Mouse (Mus musculus): Measurements from ENCODE around the gene Gm17535. TPM values are rescaled to one million over a fixed set of nuclear protein-coding genes. Genes with fewer than 3 reads are reported as not detected.

Gm17535 gene
- total and polyA plus RNA-seq, 3 experiments = not detected

Other genes with a start within 250 kb of the Gm17535 start
- not detected in 2 replicates for gene Gm10722, start 33.7 kb upstream of the Gm17535 start, total RNA-seq (2012; rRNA removed)
- not detected in 2 replicates for gene Gm10722, start 33.7 kb upstream of the Gm17535 start, total RNA-seq (2014; rRNA removed)
- not detected in 2 replicates for gene Gm10722, start 33.7 kb upstream of the Gm17535 start, polyA plus RNA-seq (2012; ENCODE audit: insufficient read length, low read depth)
- gene Gm11168, start 31.3 kb upstream of the Gm17535 start, total RNA-seq (2012; rRNA removed) = not detected in 2 replicates
- gene Gm11168, start 31.3 kb upstream of the Gm17535 start, total RNA-seq (2014; rRNA removed) = not detected in 2 replicates
- not detected in 2 replicates for gene Gm11168, start 31.3 kb upstream of the Gm17535 start, polyA plus RNA-seq (2012; ENCODE audit: insufficient read length, low read depth)
- gene Gm10721, start 21.5 kb upstream of the Gm17535 start, total RNA-seq (2012; rRNA removed) = 0.21 TPM in 1 of 2 replicates, not detected in the other
- gene Gm10721, start 21.5 kb upstream of the Gm17535 start, total RNA-seq (2014; rRNA removed) = not detected in 2 replicates
- not detected in 2 replicates for gene Gm10721, start 21.5 kb upstream of the Gm17535 start, polyA plus RNA-seq (2012; ENCODE audit: insufficient read length, low read depth)
- gene Gm10720, start 18.9 kb upstream of the Gm17535 start, total RNA-seq (2012; rRNA removed) = not detected in 2 replicates
- gene Gm10720, start 18.9 kb upstream of the Gm17535 start, total RNA-seq (2014; rRNA removed) = not detected in 2 replicates
- not detected in 2 replicates for gene Gm10720, start 18.9 kb upstream of the Gm17535 start, polyA plus RNA-seq (2012; ENCODE audit: insufficient read length, low read depth)
- 0.55 and 1.1 TPM in 2 replicates for gene Gm10719, start 17.2 kb upstream of the Gm17535 start, total RNA-seq (2012; rRNA removed)
- gene Gm10719, start 17.2 kb upstream of the Gm17535 start, total RNA-seq (2014; rRNA removed) = not detected in 2 replicates
- 1.8 TPM in 1 of 2 replicates, not detected in the other for gene Gm10719, start 17.2 kb upstream of the Gm17535 start, polyA plus RNA-seq (2012; ENCODE audit: insufficient read length, low read depth)
- 0.38 and 0.47 TPM in 2 replicates for gene Gm10718, start 11.1 kb upstream of the Gm17535 start, total RNA-seq (2012; rRNA removed)
- gene Gm10718, start 11.1 kb upstream of the Gm17535 start, total RNA-seq (2014; rRNA removed) = not detected in 2 replicates
- not detected in 2 replicates for gene Gm10718, start 11.1 kb upstream of the Gm17535 start, polyA plus RNA-seq (2012; ENCODE audit: insufficient read length, low read depth)
- not detected in 2 replicates for gene Gm10717, start 9.2 kb upstream of the Gm17535 start, total RNA-seq (2012; rRNA removed)
- not detected in 2 replicates for gene Gm10717, start 9.2 kb upstream of the Gm17535 start, total RNA-seq (2014; rRNA removed)
- 1.3 TPM in 1 of 2 replicates, not detected in the other for gene Gm10717, start 9.2 kb upstream of the Gm17535 start, polyA plus RNA-seq (2012; ENCODE audit: insufficient read length, low read depth)
- gene Gm10715, start 2.3 kb downstream of the Gm17535 start, total RNA-seq (2012; rRNA removed) = not detected in 2 replicates
- gene Gm10715, start 2.3 kb downstream of the Gm17535 start, total RNA-seq (2014; rRNA removed) = not detected in 2 replicates
- not detected in 2 replicates for gene Gm10715, start 2.3 kb downstream of the Gm17535 start, polyA plus RNA-seq (2012; ENCODE audit: insufficient read length, low read depth)

Measured in CH12.LX (cell line).